Mouse (Mus musculus) brain, embryonic 14.5 days (tissue): ENCODE data around the gene Shmt2.

ENCODE experiments used
- CTCF ChIP-seq: fragments of 200-500 bp; IDR thresholded peaks from 2 replicates; pipeline ENCODE4 v1.5.1; 2012; ENCODE audit warnings: inconsistent platforms, mild to moderate bottlenecking, moderate library complexity, borderline replicate concordance; ENCODE audit not compliant: insufficient read depth, insufficient read length; ENCODE audit errors: extremely low read depth
- POLR2A ChIP-seq: fragments of 200-500 bp; IDR thresholded peaks from 2 replicates; pipeline ENCODE4 v1.6.1; 2012; ENCODE audit warnings: mild to moderate bottlenecking, inconsistent platforms, borderline replicate concordance; ENCODE audit not compliant: poor library complexity, insufficient read depth, insufficient read length, severe bottlenecking; ENCODE audit errors: extremely low read depth

- TF ChIP-seq CTCF = peak; percentile 100
- TF ChIP-seq POLR2A = no peak
These were observed 9.4 kb downstream of the Shmt2 start for GRCm38 (mm10) chr10:127512813-127513212.
